Mouse (Mus musculus) CH12.LX (cell line): ENCODE measurements around the gene Smco2. TPM values are rescaled to one million over a fixed set of nuclear protein-coding genes. Genes with fewer than 3 reads are reported as not detected.

ENCODE experiments used
- DNase-seq: peaks from one replicate; pipeline ENCODE4 v3.0.0-alpha.2; 2013; ENCODE audit errors: extremely low read depth
- H3K27ac ChIP-seq: 2 replicates; pipeline ENCODE4 v1.5.1; 2012; ENCODE audit warnings: low read depth, mild to moderate bottlenecking, control low read depth, moderate library complexity; ENCODE audit not compliant: insufficient read depth
- H3K27me3 ChIP-seq: replicated peaks from 2 replicates; pipeline ENCODE3; 2012; ENCODE audit warnings: inconsistent platforms
- H3K36me3 ChIP-seq, 2 experiments: replicated peaks in 1 of 2; 2 replicates each; pipeline versions ENCODE3 to v1.6.1; 2012; ENCODE audit warnings: inconsistent platforms in 1 of 2, low read length in 1 of 2, mild to moderate bottlenecking in 1 of 2, mixed read lengths in 1 of 2, moderate library complexity in 1 of 2; ENCODE audit not compliant: control insufficient read depth in 1 of 2, insufficient read depth in 1 of 2
- H3K4me1 ChIP-seq, 2 experiments: 2 replicates each; pipeline ENCODE4 v1.6.1; 2012; ENCODE audit warnings: inconsistent platforms in 1 of 2, moderate library complexity in 1 of 2; ENCODE audit not compliant: insufficient read depth in 2 of 2, control insufficient read depth in 1 of 2
- H3K4me2 ChIP-seq: 2 replicates; pipeline ENCODE4 v1.6.1; 2012; ENCODE audit warnings: low read depth, mild to moderate bottlenecking, control low read depth; ENCODE audit not compliant: poor library complexity, insufficient read depth, severe bottlenecking
- H3K4me3 ChIP-seq, 3 experiments: fragments of 150-350 bp in 1 of 3; sonication (generic) in 1 of 3; replicated peaks in 1 of 3; 2 replicates each; pipeline versions ENCODE3 to v1.5.1; 2011 to 2012; ENCODE audit warnings: low read depth in 2 of 3, low read length in 2 of 3, mild to moderate bottlenecking in 2 of 3, moderate library complexity in 2 of 3, control low read depth in 1 of 3, improper control_type of control experiment in 1 of 3, inconsistent platforms in 1 of 3, mixed read lengths in 1 of 3; ENCODE audit not compliant: poor library complexity in 1 of 3
- H3K79me2 ChIP-seq: replicated peaks from 2 replicates; pipeline ENCODE4 v1.6.1; 2012; ENCODE audit warnings: mild to moderate bottlenecking, moderate library complexity; ENCODE audit not compliant: control insufficient read depth, poor library complexity, insufficient read depth, severe bottlenecking; ENCODE audit errors: extremely low read depth
- H3K9ac ChIP-seq: 2 replicates; pipeline ENCODE4 v1.6.1; 2012; ENCODE audit warnings: low read depth, mild to moderate bottlenecking, control low read depth, moderate library complexity; ENCODE audit not compliant: insufficient read depth
- H3K9me3 ChIP-seq: replicated peaks from 2 replicates; pipeline ENCODE3; 2012; ENCODE audit warnings: low read length, inconsistent platforms, mixed read lengths
- CHD1 ChIP-seq: IDR thresholded peaks from 2 replicates; pipeline ENCODE4 v1.6.1; 2012; ENCODE audit warnings: low read depth, low read length, improper control_type of control experiment, inconsistent platforms
- E2F4 ChIP-seq: IDR thresholded peaks from 2 replicates; pipeline ENCODE4 v1.6.1; 2011; ENCODE audit warnings: low read depth, low read length, improper control_type of control experiment; ENCODE audit not compliant: insufficient replicate concordance
- EP300 ChIP-seq: IDR thresholded peaks from 2 replicates; pipeline ENCODE4 v1.6.1; 2011; ENCODE audit warnings: low read length, improper control_type of control experiment
- GABPA ChIP-seq: IDR thresholded peaks from 2 replicates; pipeline ENCODE4 v1.6.1; 2012; ENCODE audit warnings: low read depth, low read length, improper control_type of control experiment, inconsistent platforms; ENCODE audit not compliant: insufficient replicate concordance
- IRF4 ChIP-seq: IDR thresholded peaks from 2 replicates; pipeline ENCODE4 v1.6.1; 2014; ENCODE audit warnings: low read depth, mild to moderate bottlenecking, inconsistent platforms, low read length, improper control_type of control experiment
- MAZ ChIP-seq: IDR thresholded peaks from 2 replicates; pipeline ENCODE4 v1.6.1; 2012; ENCODE audit warnings: low read depth, mild to moderate bottlenecking, inconsistent platforms, low read length, improper control_type of control experiment, moderate library complexity
- MEF2A ChIP-seq: IDR thresholded peaks from 2 replicates; pipeline ENCODE4 v1.6.1; 2014; ENCODE audit warnings: low read depth, mild to moderate bottlenecking, inconsistent platforms, low read length, improper control_type of control experiment, borderline replicate concordance
- MYC ChIP-seq: IDR thresholded peaks from 2 replicates; pipeline ENCODE4 v1.6.1; 2011; ENCODE audit warnings: low read depth, mild to moderate bottlenecking, improper control_type of control experiment, low read length
- NRF1 ChIP-seq: IDR thresholded peaks from 2 replicates; pipeline ENCODE4 v1.6.1; 2014; ENCODE audit warnings: low read depth, mild to moderate bottlenecking, inconsistent platforms, low read length, improper control_type of control experiment, moderate library complexity
- POLR2A ChIP-seq: IDR thresholded peaks from 2 replicates; pipeline ENCODE4 v1.6.1; 2011; ENCODE audit warnings: low read depth, mild to moderate bottlenecking, improper control_type of control experiment, low read length
- POLR2AphosphoS2 ChIP-seq: IDR thresholded peaks from 2 replicates; pipeline ENCODE4 v1.6.1; 2011; ENCODE audit warnings: low read depth, low read length, improper control_type of control experiment
- RAD21 ChIP-seq: IDR thresholded peaks from 2 replicates; pipeline ENCODE4 v1.6.1; 2011; ENCODE audit warnings: low read depth, mild to moderate bottlenecking, low read length, improper control_type of control experiment, moderate library complexity
- RCOR1 ChIP-seq: conservative IDR thresholded peaks from 2 replicates; pipeline ENCODE4 v1.6.1; 2012; ENCODE audit warnings: low read depth, mild to moderate bottlenecking, inconsistent platforms, low read length, improper control_type of control experiment
- SIN3A ChIP-seq: IDR thresholded peaks from 2 replicates; pipeline ENCODE4 v1.6.1; 2012; ENCODE audit warnings: low read length, improper control_type of control experiment, inconsistent platforms
- SMC3 ChIP-seq: IDR thresholded peaks from 2 replicates; pipeline ENCODE4 v1.6.1; 2011; ENCODE audit warnings: low read depth, low read length, improper control_type of control experiment
- TCF12 ChIP-seq: IDR thresholded peaks from 2 replicates; pipeline ENCODE4 v1.6.1; 2014; ENCODE audit warnings: low read depth, mild to moderate bottlenecking, inconsistent platforms, low read length, improper control_type of control experiment
- UBTF ChIP-seq: IDR thresholded peaks from 2 replicates; pipeline ENCODE4 v1.6.1; 2012; ENCODE audit warnings: low read depth, mild to moderate bottlenecking, inconsistent platforms, low read length, improper control_type of control experiment, moderate library complexity
- USF2 ChIP-seq: conservative IDR thresholded peaks from 2 replicates; pipeline ENCODE4 v1.6.1; 2011; ENCODE audit warnings: low read depth, low read length, improper control_type of control experiment
- ZC3H11A ChIP-seq: IDR thresholded peaks from 2 replicates; pipeline ENCODE4 v1.6.1; 2012; ENCODE audit warnings: low read depth, mild to moderate bottlenecking, inconsistent platforms, low read length, improper control_type of control experiment
- ZNF384 ChIP-seq: IDR thresholded peaks from 2 replicates; pipeline ENCODE4 v1.6.1; 2012; ENCODE audit warnings: low read depth, low read length, improper control_type of control experiment, inconsistent platforms
- dilution Hi-C: fragments of 300-500 bp; cut with MboI; formaldehyde crosslinking; loops from 2 replicates; pipeline ENCODE4 v1.14.3; 2020; ENCODE audit warnings: low sequenced_read_pairs; ENCODE audit not compliant: extremely low pct_unique_long_range_greater_than_20kb, extremely low pct_ligation_motif_present
- in situ Hi-C: fragments of 300-500 bp; cut with MboI; formaldehyde crosslinking; loops from 3 replicates; pipeline ENCODE4 v1.14.3; 2019; ENCODE audit warnings: low sequenced_read_pairs, low pct_ligation_motif_present, low pct_unique_long_range_greater_than_20kb, mixed read lengths
- polyA plus RNA-seq: library from polyadenylated mRNA; unstranded; fragments of >175 nt; gene quantifications from 2 replicates; pipeline ENCODE4 v1.2.1, GENCODE M21; 2012; ENCODE audit warnings: low read depth; ENCODE audit not compliant: insufficient read length
- total RNA-seq, 2 experiments: library from RNA; depleted of rRNA; stranded (reverse); fragments of 300-350 nt in 1 of 2; fragments of >200 nt in 1 of 2; gene quantifications; 2 replicates each; pipeline ENCODE4 v1.2.3; 2012 to 2014

Smco2 gene
- total and polyA plus RNA-seq, 3 experiments: not detected

DNA sequence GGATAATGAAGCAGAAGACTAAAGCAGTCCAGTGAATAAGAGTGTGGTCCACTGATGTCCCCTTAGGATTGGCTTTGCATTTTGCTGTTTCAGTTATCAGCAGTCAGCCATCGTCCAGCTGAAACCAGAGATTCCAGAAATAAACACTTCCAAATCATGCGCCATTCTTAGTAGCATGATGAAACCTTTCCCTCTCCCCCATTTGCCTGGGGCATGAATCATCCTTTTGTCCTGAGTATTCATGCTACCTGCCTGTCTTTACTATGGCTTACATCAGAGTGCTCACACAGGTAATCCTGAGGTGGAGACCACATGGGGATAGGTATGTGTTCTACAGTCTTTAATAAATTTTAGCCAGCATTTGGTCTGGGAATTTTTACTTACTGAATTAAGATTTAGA, 49.7 kb downstream of the Smco2 start:
- no peak for DNase-seq
- Histone ChIP-seq H3K4me1 (peaks cover 0 to 1% of the 10 kb centered on the region in 2 experiments; a peak in 2 of 4 replicates), H3K27ac (no peak overlapping the region), H3K4me3 (no peak overlapping the region), H3K79me2 (no peaks in the 10 kb centered on the region), H3K36me3 (peaks cover 0 to 9% of the 10 kb centered on the region in 2 experiments), H3K27me3 (no peaks in the 10 kb centered on the region), H3K9ac (no peak overlapping the region), H3K4me2 (no peak overlapping the region), H3K9me3 (peaks cover 8% of the 10 kb centered on the region)
- no peak for TF ChIP-seq NRF1
- no peak for TF ChIP-seq RCOR1
- no peak for TF ChIP-seq MAZ
- no peak for TF ChIP-seq POLR2A
- TF ChIP-seq EP300: no peak
- TF ChIP-seq POLR2AphosphoS2: no peak
- TF ChIP-seq UBTF: no peak
- TF ChIP-seq USF2: no peak
- TF ChIP-seq RAD21: no peak
- TF ChIP-seq CHD1: no peak
- TF ChIP-seq IRF4: no peak
- TF ChIP-seq MYC: no peak
- TF ChIP-seq TCF12: no peak
- TF ChIP-seq SMC3: no peak
- TF ChIP-seq GABPA: no peak
- dilution Hi-C loops: no loop called here
- in situ Hi-C loops: no loop called here

- no peaks in the 10 kb centered on the region for H3K27me3 ChIP-seq
- no peaks in the 10 kb centered on the region for H3K4me1 ChIP-seq
- H3K4me3 ChIP-seq: no peak overlapping the region
- no peak for TF ChIP-seq SIN3A
- no peak for TF ChIP-seq USF2
- TF ChIP-seq ZC3H11A: no peak
- no peak for TF ChIP-seq ZNF384
- TF ChIP-seq TCF12: no peak
- no peak for TF ChIP-seq E2F4
- TF ChIP-seq MEF2A: no peak
- dilution Hi-C loops: no loop called here
- in situ Hi-C loops: no loop called here
- no peaks in the 10 kb centered on the region for H3K79me2 ChIP-seq
- no peak overlapping the region for H3K27ac ChIP-seq
- H3K9me3 ChIP-seq: peaks cover 8% of the 10 kb centered on the region
- no peak for DNase-seq
- H3K9ac ChIP-seq: no peak overlapping the region
- H3K36me3 ChIP-seq: peaks cover 0 to 9% of the 10 kb centered on the region in 2 experiments
- no peak overlapping the region for H3K4me2 ChIP-seq
Observed at GRCm38 (mm10) chr6:146901929-146902328, 52.0 kb downstream of the Smco2 start.
